Mouse (Mus musculus) embryonic stem cell, embryonic (primary cell): ENCODE results near the gene Gm20661.

Source experiments
- CTCF ChIA-PET, 4 experiments: fragments of 300-600 bp in 2 of 4; fragments of 350-600 bp in 2 of 4; sonication (Branson Sonifier 250); formaldehyde crosslinking; loops; one replicate each; lab custom pipeline; 2022; ENCODE audit warnings: inconsistent platforms in 2 of 4; lab: Charles Lee
- POLR2A ChIA-PET, 4 experiments: fragments of 300-600 bp in 2 of 4; fragments of 350-600 bp in 2 of 4; sonication (Branson Sonifier 250); formaldehyde crosslinking; loops; one replicate each; lab custom pipeline; 2022; ENCODE audit warnings: antibody characterized with exemption in 4 of 4, inconsistent platforms in 1 of 4; lab: Charles Lee

The Gm20661 gene

DNA sequence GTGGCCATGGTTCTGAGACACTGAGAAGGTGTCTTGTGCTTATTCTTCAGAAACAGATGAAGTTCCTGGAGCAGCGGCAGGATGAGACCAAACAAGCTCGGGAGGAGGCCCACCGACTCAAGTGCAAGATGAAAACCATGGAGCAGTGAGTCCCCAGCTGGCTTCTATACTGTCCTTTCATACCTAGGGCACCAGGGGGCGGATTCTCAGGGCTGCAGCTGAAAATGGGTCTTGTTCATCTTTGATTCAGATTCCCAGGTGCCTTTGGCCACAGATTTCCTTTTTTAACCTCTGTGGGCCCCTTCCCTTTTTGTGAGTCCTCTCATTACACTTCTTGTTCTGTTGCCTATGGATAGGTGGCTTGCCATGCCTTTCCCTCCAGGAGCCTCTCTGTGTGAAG lies 21.9 kb upstream of the Gm20661 start:
- POLR2A ChIA-PET, result interaction anchor here in 3 of 4 experiments (0.5 to 5.6 kb wide), 48 partner anchors 9 to 495 kb away, joined by 3 to 46 read pairs (median 4); partner anchors contain the start of genes Inka1 (in 3 of the 3), Ip6k1 (in 3 of the 3), Amigo3 (in 2 of the 3) and Camkv (in 2 of the 3)
- CTCF ChIA-PET, result interaction anchor here (0.8 to 5.3 kb wide), 60 partner anchors 9 to 323 kb away, joined by 3 to 88 read pairs (median 5); partner anchors contain the start of genes Inka1 (in 3 of the 4), Traip (in 3 of the 4), Amigo3 (in 2 of the 4) and Gm20661 (in 2 of the 4)

DNA sequence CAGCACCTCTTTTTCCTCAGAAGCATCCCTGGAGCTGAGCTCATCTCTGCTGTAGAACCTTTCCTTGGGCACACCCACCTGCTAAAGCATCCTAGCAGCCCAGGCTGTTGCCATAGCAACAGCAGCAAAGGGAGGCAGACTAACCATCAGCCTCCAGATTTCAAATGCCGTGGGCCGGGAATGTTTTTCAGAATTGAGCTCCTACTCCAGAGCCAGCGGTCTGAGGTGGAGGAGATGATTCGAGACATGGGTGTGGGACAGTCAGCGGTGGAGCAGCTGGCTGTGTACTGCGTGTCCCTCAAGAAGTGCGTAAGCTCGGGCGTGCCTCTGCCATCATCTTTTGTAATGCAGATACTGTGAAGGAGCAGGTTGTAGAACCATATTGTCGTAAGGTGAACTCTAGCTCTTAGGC lies 21.5 kb upstream of the Gm20661 start:
- CTCF ChIA-PET, result interaction anchor here (0.5 to 5.3 kb wide), 79 partner anchors 9 to 1072 kb away, joined by 3 to 88 read pairs (median 4); partner anchors contain the start of genes Amigo3 (in 3 of the 4), Inka1 (in 3 of the 4), Mst1r (in 3 of the 4) and Traip (in 3 of the 4)
- POLR2A ChIA-PET, result interaction anchor here in 3 of 4 experiments (0.6 to 5.6 kb wide), 56 partner anchors 10 to 384 kb away, joined by 3 to 46 read pairs (median 4); partner anchors contain the start of genes Inka1 (in 3 of the 3), Ip6k1 (in 3 of the 3), Amigo3 (in 2 of the 3) and Camkv (in 2 of the 3)

DNA sequence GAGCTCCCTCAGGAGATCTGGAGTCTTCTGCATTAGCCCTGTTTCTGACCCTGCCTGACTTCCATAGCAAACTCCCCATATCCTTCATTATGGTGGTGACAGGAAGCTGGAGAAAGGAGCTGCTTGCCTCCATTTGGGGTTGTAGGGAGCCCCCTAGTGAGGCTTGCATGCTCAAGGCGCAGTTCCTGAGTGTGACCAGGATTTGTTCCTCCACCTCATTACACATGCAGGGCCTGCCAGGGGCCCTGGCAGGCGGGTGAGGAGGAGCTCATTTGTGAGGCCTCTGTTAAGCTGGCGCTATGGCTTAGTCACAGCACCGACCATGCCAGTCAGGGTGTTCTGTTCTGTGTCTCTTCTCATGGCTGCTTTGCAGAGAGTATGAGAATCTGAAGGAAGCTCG lies 21.0 kb upstream of the Gm20661 start:
- ChIA-PET CTCF (interaction anchor here (0.5 to 5.3 kb wide), 79 partner anchors 8 to 1072 kb away, joined by 3 to 88 read pairs (median 4); partner anchors contain the start of genes Amigo3 (in 3 of the 4), Mst1r (in 3 of the 4), Traip (in 3 of the 4) and Gm20661 (in 2 of the 4)), POLR2A (interaction anchor here in 3 of 4 experiments (0.6 to 5.6 kb wide), 56 partner anchors 10 to 384 kb away, joined by 3 to 46 read pairs (median 4); partner anchors contain the start of genes Amigo3 (in 3 of the 3), Inka1 (in 3 of the 3), Ip6k1 (in 3 of the 3) and Cdhr4 (in 2 of the 3))

DNA sequence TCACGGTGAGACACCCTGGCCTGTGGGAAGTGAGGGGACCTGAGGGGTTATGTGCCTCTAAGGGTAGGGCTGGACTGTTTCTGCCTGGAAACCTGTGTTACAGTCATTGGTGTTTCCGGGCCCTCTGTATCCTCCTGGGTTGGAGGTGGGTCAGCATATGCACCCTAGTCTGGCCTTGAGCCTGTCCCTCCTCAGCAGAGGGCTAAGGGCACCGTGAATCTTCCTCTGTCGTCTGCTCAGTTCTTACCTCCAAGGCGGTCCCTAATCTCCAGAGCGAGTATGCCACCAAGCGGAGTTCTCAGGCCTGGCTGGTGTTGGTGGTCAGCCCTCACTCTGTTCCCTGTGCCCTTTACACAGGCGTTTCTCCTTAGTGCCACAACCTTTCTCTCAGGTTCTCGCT lies 19.9 kb upstream of the Gm20661 start:
- ChIA-PET CTCF (interaction anchor here (0.6 to 5.3 kb wide), 18 partner anchors 9 to 166 kb away, joined by 3 to 88 read pairs (median 7); partner anchors contain the start of genes Amigo3 (in 1 of the 4), Inka1 (in 1 of the 4) and Mst1r (in 1 of the 4)), POLR2A (interaction anchor here (0.6 to 5.6 kb wide), 20 partner anchors 9 to 117 kb away, joined by 3 to 46 read pairs (median 6); partner anchors contain the start of genes Amigo3 (in 2 of the 4), Inka1 (in 2 of the 4), Ip6k1 (in 2 of the 4) and Mst1r (in 1 of the 4))

DNA sequence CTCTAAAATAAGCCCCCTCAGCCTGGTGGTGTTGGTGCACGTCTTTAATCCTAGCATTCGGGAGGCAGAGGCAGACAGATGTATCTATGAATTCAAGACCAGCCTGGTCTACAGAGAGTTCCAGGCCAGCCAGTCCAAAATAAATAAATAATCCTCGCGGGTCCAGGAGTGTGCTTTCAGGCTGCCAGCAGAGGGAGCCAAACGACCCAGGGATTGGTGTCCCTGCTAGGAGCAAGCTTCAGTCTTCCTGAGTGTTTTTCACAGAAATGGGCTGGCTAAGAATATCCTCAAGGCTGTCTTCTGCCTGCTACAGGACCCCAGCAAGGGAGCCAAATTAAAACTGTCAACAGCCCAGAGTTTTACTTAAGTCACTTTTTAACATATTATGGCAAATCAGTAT lies 19.2 kb upstream of the Gm20661 start:
- CTCF ChIA-PET, result interaction anchor here (0.5 to 5.3 kb wide), 50 partner anchors 8 to 1149 kb away, joined by 3 to 88 read pairs (median 4); partner anchors contain the start of genes Inka1 (in 4 of the 4), Amigo3 (in 2 of the 4), Cdhr4 (in 1 of the 4) and Gm20661 (in 1 of the 4)
- POLR2A ChIA-PET, result interaction anchor here in 3 of 4 experiments (0.6 to 5.6 kb wide), 21 partner anchors 8 to 681 kb away, joined by 3 to 46 read pairs (median 4); partner anchors contain the start of genes Amigo3 (in 2 of the 3), Inka1 (in 2 of the 3), Traip (in 2 of the 3) and Gm20661 (in 1 of the 3)

DNA sequence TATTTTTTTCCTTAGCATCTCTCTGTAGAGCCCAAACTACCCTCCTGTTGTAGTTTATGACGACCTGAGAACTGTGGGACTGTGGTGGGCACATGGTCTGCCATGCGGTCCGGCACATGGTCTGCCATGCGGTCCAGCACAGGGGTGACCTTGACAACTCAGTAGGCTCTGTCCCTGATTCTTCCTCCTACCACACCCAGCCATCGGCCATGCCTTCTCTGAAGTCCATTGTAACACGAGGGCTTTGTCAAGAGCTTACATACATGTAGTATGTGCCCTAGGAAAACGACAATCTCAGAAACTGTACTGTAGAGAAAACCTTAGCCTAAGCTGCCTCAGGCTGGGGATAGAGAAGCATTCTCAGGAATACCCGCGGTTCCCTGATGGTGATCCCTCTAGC lies 18.2 kb upstream of the Gm20661 start:
- CTCF ChIA-PET, result interaction anchor here in 3 of 4 experiments (1.2 to 5.3 kb wide), 9 partner anchors 21 to 246 kb away, joined by 4 to 88 read pairs (median 7); partner anchors contain the start of genes Inka1 (in 1 of the 3) and Mst1r (in 1 of the 3)
- POLR2A ChIA-PET, result interaction anchor here in 3 of 4 experiments (0.6 to 4.7 kb wide), 11 partner anchors 13 to 131 kb away, joined by 3 to 46 read pairs (median 4); partner anchors contain the start of genes Inka1 (in 3 of the 3), Amigo3 (in 2 of the 3), Gmppb (in 1 of the 3) and Traip (in 1 of the 3)

DNA sequence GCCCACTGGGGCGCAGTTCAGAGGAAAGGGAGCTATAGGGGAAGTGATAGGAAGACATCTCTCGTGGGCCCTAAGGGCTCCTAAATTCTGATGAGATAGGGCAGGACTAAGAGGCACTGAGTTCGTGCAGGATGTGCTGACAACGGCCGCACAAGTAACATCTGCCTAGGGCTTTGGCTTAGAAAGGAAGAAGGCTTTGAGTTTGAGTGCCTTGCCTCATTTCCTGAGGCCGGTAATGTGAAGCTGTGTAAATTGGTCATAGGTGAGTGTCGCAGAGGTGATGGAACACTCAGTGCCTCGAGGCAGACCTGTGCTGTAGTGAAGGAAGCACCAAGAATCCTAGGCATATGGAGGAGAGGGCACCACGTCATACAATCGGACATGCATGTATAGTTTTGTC lies 16.2 kb upstream of the Gm20661 start:
- ChIA-PET POLR2A (interaction anchor here in 2 of 4 experiments (0.8 to 2.1 kb wide), 6 partner anchors 9 to 87 kb away, joined by 3 to 6 read pairs (median 3); partner anchors contain the start of genes Amigo3 (in 1 of the 2) and Ip6k1 (in 1 of the 2)), CTCF (interaction anchor here in 3 of 4 experiments (0.9 to 1.3 kb wide), 3 partner anchors 19 to 44 kb away, joined by 3 read pairs; partner anchors contain the start of gene Inka1 (in 2 of the 3))

DNA sequence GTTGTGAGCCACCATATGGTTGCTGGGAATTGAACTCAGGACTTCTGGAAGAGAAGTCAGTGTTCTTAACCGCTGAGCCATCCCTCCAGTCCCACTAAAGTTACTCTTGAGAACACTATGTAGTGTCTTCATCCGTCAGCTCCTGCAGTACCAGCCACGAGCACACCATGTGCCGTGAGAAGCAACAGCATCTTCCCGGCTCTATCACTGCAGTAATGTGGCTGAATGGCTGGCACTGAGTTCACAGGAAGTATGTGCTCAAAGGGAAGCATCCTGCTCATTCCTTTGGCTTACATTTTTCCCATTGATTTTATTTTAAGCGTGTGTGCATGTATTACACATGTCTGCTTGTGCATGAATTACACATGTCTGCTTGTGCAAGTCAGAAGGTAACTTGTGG lies 15.4 kb upstream of the Gm20661 start:
- ChIA-PET POLR2A (interaction anchor here in 2 of 4 experiments (0.8 to 2.1 kb wide), 5 partner anchors 10 to 86 kb away, joined by 3 to 9 read pairs (median 6); partner anchors contain the start of genes Ip6k1 (in 2 of the 2) and Amigo3 (in 1 of the 2)), CTCF (interaction anchor here in 3 of 4 experiments (0.8 to 1.1 kb wide), 3 partner anchors 18 to 100 kb away, joined by 3 to 4 read pairs (median 3); partner anchors contain the start of gene Inka1 (in 1 of the 3))

DNA sequence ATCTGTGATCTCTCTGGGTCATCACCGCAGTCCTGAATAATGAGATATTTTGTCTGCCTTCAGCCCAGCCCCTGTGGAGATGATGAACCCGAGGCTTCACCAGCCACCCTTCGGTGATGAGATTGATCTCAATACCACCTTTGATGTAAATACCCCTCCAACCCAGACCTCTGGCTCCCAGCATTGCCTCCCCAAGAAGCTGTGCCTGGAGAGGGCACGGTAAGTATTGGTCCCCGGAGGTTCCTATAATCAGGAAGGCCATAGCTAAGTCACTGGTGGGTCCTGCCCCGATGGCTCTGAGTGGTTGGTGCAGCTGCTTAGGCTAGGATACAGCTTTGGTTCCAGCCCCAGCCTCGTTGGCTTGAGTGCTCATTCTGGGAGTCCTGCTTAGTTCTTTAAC lies 14.3 kb upstream of the Gm20661 start:
- POLR2A ChIA-PET, result interaction anchor here in 2 of 4 experiments (1.0 to 2.1 kb wide), 5 partner anchors 13 to 38 kb away, joined by 3 to 9 read pairs (median 6); partner anchors contain the start of genes Ip6k1 (in 2 of the 2) and Inka1 (in 1 of the 2)
- CTCF ChIA-PET, result interaction anchor here in 2 of 4 experiments (0.6 to 1.1 kb wide), 2 partner anchors 14 to 99 kb away, joined by 3 to 4 read pairs; partner anchors contain the start of gene Gm20661 (in 1 of the 2)

DNA sequence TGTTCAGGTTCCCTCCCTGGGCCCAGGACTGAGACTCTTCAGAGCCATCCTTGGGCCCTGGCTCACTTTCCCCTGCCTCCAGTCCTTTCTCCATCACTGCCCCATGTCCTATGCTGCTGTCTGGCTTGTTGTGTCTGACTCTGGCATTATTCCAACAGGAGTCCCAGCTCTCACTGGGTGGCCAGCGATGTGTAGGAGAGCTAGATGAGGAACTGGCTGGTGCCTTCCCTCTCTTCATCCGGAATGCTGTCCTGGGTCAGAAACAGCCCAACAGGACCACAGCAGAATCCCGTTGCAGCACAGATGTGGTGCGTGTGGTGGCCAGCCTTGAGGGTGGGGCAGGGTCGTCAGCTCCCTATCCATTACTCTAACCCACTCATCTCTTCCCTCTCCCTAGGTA lies 12.5 kb upstream of the Gm20661 start:
- ChIA-PET POLR2A (interaction anchor here in 3 of 4 experiments (0.8 to 4.9 kb wide), 16 partner anchors 9 to 114 kb away, joined by 3 to 38 read pairs (median 7); partner anchors contain the start of genes Inka1 (in 3 of the 3), Ip6k1 (in 2 of the 3), Cdhr4 (in 1 of the 3) and Gm20661 (in 1 of the 3)), CTCF (interaction anchor here in 3 of 4 experiments (0.6 to 4.2 kb wide), 7 partner anchors 9 to 411 kb away, joined by 3 to 27 read pairs (median 6); partner anchors contain the start of genes Amigo3 (in 1 of the 3) and Inka1 (in 1 of the 3))

DNA sequence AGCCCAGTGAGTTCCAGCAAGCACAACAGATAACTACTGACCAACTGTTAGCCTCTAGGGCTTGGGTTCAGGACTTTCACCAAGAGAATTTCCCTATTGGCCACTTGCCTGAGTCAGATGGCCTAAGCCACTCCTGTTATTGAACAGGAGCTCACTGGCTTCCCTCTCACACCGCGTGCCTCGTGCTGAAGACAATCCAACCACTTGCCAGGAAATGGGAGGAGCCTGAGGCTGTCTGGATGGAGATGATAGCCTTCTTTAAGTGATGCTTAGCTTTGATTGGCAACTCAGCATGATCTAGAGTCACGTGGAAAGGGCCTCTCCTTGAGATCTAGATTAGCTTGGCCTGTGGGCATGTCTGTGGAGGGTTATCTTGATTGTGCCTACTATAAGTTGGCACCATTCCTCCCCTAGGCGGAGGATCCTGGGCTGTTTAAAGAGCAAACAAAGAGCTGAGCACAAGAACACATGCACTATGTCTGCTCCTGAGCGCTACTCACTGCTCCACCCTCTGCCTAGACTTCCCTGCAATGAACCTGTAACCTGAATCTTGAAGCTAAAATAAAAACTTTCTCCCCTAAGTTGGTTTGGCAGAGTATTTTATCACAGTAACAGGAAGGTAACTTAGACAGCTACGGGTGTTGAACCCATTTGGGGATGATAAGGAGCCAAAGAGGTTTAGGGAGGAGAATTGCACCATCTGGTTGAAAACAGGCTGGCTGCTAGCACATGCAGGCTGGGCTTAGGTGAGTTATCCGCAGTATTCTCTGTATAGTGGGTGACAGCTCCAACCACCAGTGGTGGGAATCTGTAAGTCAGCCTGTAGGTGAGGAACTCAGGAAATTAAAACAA lies 10.9 kb upstream of the Gm20661 start:
- POLR2A ChIA-PET, result interaction anchor here (0.5 to 4.9 kb wide), 41 partner anchors 8 to 169 kb away, joined by 3 to 38 read pairs (median 5); partner anchors contain the start of genes Amigo3 (in 3 of the 4), Inka1 (in 3 of the 4), Ip6k1 (in 3 of the 4) and Gm20661 (in 2 of the 4)
- CTCF ChIA-PET, result interaction anchor here (0.5 to 4.2 kb wide), 25 partner anchors 8 to 262 kb away, joined by 3 to 27 read pairs (median 4); partner anchors contain the start of genes Amigo3 (in 2 of the 4) and Inka1 (in 1 of the 4)

DNA sequence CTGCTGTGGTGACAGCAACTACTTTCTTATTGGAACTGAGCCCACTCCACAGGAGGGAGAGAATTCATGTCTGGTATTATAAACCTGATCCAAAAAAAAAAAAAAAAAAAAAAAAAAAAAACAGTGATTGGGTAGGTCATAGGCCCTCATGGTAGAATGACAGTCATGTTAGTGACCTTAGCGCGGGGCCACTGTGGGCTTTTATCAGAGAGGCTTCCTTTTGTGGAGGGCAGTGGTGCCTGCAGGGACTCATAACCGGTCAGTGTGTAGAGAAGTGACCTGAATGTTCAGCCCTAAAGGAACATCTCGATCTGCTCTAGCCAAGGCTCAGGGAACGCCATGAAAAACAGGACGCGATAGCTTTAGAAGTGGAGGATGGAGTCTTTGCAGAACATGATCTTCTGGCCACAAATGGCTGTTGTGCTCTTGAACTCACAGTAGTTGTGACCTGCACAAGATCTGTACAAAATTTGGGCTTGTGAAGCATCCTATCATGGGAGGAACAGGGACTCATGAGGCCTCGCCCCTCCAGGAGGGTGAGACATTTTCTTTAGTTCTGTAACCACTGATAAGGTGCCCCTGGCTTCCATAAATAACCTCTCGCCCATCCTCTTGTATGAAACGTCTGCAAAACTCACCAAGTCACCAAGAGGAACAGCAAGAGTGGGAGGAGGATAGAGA lies 8.2 kb upstream of the Gm20661 start:
- ChIA-PET CTCF (interaction anchor here in 2 of 4 experiments (0.6 to 1.5 kb wide), 3 partner anchors 11 to 330 kb away, joined by 3 to 6 read pairs (median 3); partner anchors contain the start of gene Inka1 (in 1 of the 2)), POLR2A (interaction anchor here in 3 of 4 experiments (0.7 to 2.5 kb wide), 8 partner anchors 10 to 103 kb away, joined by 3 to 18 read pairs (median 4); partner anchors contain the start of genes Inka1 (in 2 of the 3) and Ip6k1 (in 1 of the 3))

DNA sequence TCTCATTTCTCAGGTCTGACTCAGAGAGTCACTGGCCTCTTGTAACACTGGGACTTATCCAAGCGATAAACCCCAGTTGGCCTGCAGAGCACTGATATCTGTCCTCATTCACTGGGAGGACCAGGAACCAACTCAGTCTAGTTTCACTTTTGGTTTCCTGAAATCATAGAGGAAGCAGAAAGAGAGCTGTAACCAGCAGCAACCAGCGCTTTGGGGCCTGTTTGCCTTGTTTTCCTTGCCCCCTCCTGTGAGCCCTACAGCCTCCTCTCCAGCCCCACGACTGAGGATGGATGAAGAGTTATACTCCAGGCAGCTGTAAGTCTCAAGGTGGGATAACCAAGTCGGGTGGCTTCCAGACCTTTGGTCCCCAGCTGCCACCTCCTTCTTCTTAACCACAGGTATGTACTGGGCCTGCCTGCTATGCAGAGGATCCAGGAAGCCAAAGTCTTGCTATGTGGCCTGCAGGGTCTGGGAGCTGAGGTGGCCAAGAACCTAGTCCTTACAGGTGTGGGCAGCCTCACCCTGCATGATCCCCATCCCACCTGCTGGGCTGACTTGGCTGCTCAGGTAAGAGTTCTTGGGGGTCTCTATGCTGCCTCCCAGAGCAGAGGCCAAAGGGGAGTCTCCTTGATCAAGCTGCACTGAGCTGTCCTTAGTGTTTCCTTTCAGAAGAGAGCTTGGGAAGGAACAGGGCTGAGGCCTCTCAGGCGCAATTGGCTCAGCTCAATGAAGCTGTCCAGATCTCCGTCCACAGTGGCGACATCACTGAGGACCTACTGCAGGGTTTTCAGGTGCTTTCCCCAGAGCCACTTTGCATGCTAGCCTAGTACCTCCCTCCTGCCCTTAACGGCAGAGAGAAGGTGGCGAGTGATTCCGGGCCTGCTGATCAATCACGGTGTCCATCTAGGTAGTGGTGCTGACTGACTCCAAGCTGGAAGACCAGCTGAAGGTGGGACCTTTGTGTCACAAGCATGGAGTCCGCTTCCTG lies 7.2 kb upstream of the Gm20661 start, which contains the start of gene Uba7:
Uba7 (plus strand) TSS at position 107 of the 988 bp plus-strand sequence.
- ChIA-PET POLR2A (interaction anchor here in 3 of 4 experiments (0.6 to 2.5 kb wide), 17 partner anchors 9 to 192 kb away, joined by 3 to 18 read pairs (median 4); partner anchors contain the start of genes Inka1 (in 3 of the 3), Ip6k1 (in 2 of the 3), Amigo3 (in 1 of the 3) and Cdhr4 (in 1 of the 3)), CTCF (interaction anchor here in 3 of 4 experiments (0.6 to 1.6 kb wide), 13 partner anchors 10 to 91 kb away, joined by 3 to 6 read pairs (median 3); partner anchors contain the start of gene Inka1 (in 2 of the 3))

DNA sequence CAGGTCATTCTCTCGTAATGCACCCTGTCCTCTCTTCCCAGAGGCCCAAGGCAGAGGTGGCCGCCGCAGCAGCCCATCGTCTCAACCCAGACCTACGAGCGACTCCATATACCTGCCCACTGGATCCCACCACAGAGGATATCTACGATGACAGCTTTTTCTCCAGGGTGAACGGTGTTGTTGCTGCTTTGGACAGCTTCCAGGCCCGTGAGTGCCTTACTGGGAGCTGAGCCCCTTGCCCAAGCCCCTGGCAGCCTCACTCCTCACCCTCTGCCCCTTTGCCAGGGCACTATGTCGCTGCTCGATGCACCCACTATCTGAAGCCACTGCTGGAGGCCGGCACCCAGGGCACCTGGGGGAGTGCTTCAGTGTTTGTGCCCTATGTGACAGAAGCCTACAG lies 4.0 kb upstream of the Gm20661 start:
- POLR2A ChIA-PET, result interaction anchor here in 2 of 4 experiments (0.6 to 1.5 kb wide), 2 partner anchors 16 to 390 kb away, joined by 4 read pairs; no protein-coding TSS in a partner anchor
- CTCF ChIA-PET, result no interaction called here
